Mouse (Mus musculus) bone marrow macrophage, adult 2 months (primary cell): Measurements from ENCODE around the gene Nectin3. TPM values are rescaled to one million over a fixed set of nuclear protein-coding genes. Genes with fewer than 3 reads are reported as not detected.

Experiments used
- H3K27ac ChIP-seq: 2 replicates; pipeline ENCODE4 v1.5.1; 2012; ENCODE audit warnings: low read depth, low read length; ENCODE audit not compliant: insufficient read depth
- H3K4me1 ChIP-seq: 2 replicates; pipeline ENCODE4 v1.6.1; 2012; ENCODE audit warnings: low read length; ENCODE audit not compliant: control insufficient read depth, insufficient read depth
- H3K4me3 ChIP-seq: 2 replicates; pipeline ENCODE4 v1.5.1; 2012; ENCODE audit warnings: mild to moderate bottlenecking, low read length, moderate library complexity; ENCODE audit not compliant: insufficient read depth
- CTCF ChIP-seq: IDR thresholded peaks from 2 replicates; pipeline ENCODE4 v1.5.1; 2012; ENCODE audit warnings: low read depth, mild to moderate bottlenecking, low read length, moderate library complexity
- POLR2A ChIP-seq: IDR thresholded peaks from 2 replicates; pipeline ENCODE4 v1.6.1; 2012; ENCODE audit warnings: mild to moderate bottlenecking, low read depth, low read length, borderline replicate concordance
- polyA plus RNA-seq: library from polyadenylated mRNA; stranded (reverse); fragments of >200 nt; gene quantifications from 2 replicates; pipeline ENCODE4 v1.2.4, GENCODE M21; 2012; ENCODE audit not compliant: missing spikeins, insufficient read depth, insufficient read length

Gene Nectin3
- polyA plus RNA-seq, 1 experiment: 0.24 TPM

GRCm38 (mm10) chr16:46497686-46498420, 472 bp downstream of the Nectin3 start:
- TF ChIP-seq CTCF: no peak
- no peaks in the 10 kb centered on the region for H3K4me1 ChIP-seq
- H3K4me3 ChIP-seq: peak overlapping the region; percentile 51
- H3K27ac ChIP-seq: no peak overlapping the region

- no peaks in the 10 kb centered on the region for H3K4me1 ChIP-seq
- TF ChIP-seq POLR2A: no peak
- no peak for TF ChIP-seq CTCF
- no peak overlapping the region for H3K27ac ChIP-seq
- H3K4me3 ChIP-seq: peak overlapping the region; percentile 51
Measured at GRCm38 (mm10) chr16:46496889-46497685, 1.2 kb downstream of the Nectin3 start.

- Histone ChIP-seq H3K4me3 (peak overlapping the region; percentile 51), H3K4me1 (no peaks in the 10 kb centered on the region), H3K27ac (no peak overlapping the region)
- TF ChIP-seq CTCF: no peak
- no peak for TF ChIP-seq POLR2A
Measured at GRCm38 (mm10) chr16:46496031-46496868, 2.1 kb downstream of the Nectin3 start.

GRCm38 (mm10) chr16:46495201-46495600, 3.1 kb downstream of the Nectin3 start:
- Histone ChIP-seq H3K4me1 (no peaks in the 10 kb centered on the region), H3K4me3 (no peak overlapping the region), H3K27ac (no peak overlapping the region)
- TF ChIP-seq POLR2A (no peak), CTCF (no peak)

- no peaks in the 10 kb centered on the region for H3K4me1 ChIP-seq
- TF ChIP-seq CTCF: no peak
- TF ChIP-seq POLR2A: no peak
- no peak overlapping the region for H3K27ac ChIP-seq
- H3K4me3 ChIP-seq: no peak overlapping the region
Measured at GRCm38 (mm10) chr16:46487436-46488097, 10.8 kb downstream of the Nectin3 start.

GRCm38 (mm10) chr16:46477336-46477735, 21.0 kb downstream of the Nectin3 start:
- Histone ChIP-seq H3K4me3 (no peak overlapping the region), H3K4me1 (no peaks in the 10 kb centered on the region), H3K27ac (no peak overlapping the region)
- no peak for TF ChIP-seq CTCF
- TF ChIP-seq POLR2A: no peak

GRCm38 (mm10) chr16:46451421-46451820, 46.9 kb downstream of the Nectin3 start:
- no peaks in the 10 kb centered on the region for H3K4me1 ChIP-seq
- TF ChIP-seq POLR2A (no peak), CTCF (no peak)
- H3K27ac ChIP-seq: no peak overlapping the region
- H3K4me3 ChIP-seq: no peak overlapping the region

GRCm38 (mm10) chr16:46449013-46449412, 49.3 kb downstream of the Nectin3 start:
- no peak overlapping the region for H3K4me3 ChIP-seq
- H3K4me1 ChIP-seq: no peaks in the 10 kb centered on the region
- TF ChIP-seq POLR2A: no peak
- TF ChIP-seq CTCF: no peak
- H3K27ac ChIP-seq: no peak overlapping the region

GRCm38 (mm10) chr16:46431317-46431716, 67.0 kb downstream of the Nectin3 start:
- H3K4me3 ChIP-seq: no peak overlapping the region
- no peak overlapping the region for H3K27ac ChIP-seq
- TF ChIP-seq CTCF (no peak), POLR2A (no peak)
- H3K4me1 ChIP-seq: no peaks in the 10 kb centered on the region
